Mouse (Mus musculus): ENCODE data around the gene Utp6. TPM values are rescaled to one million over a fixed set of nuclear protein-coding genes. Genes with fewer than 3 reads are reported as not detected.
A peak's percentile ranks its signal among the peaks of the same experiment; 100 is the strongest.

The Utp6 gene
- total and polyA plus RNA-seq, 3 experiments, result 88.6 to 97.9 TPM; not detected in 1

- peak; percentile 90 for DNase-seq (ENCODE audit: low read depth, low spot score)
- Histone ChIP-seq H3K9me3 (replicated peaks; ENCODE audit: insufficient read depth, low read length) (no peaks in the 10 kb centered on the region), H3K27ac (ENCODE audit: control insufficient read depth, low read depth, low read length) (0 out of 2 replicates have a peak overlapping the region, but pooled peaks have one; percentile 6), H3K9ac (ENCODE audit: control insufficient read depth, low read depth, low read length, poor library complexity, severe bottlenecking) (no peak overlapping the region), H3K4me3 (ENCODE audit: control insufficient read depth in 1 of 2, insufficient read depth in 1 of 2, low read depth in 2 of 2, low read length in 2 of 2) (no peak overlapping the region), H3K36me3 (ENCODE audit: control insufficient read depth in 1 of 2, insufficient read depth in 2 of 2, low read length in 2 of 2) (peaks cover 0 to 12% of the 10 kb centered on the region in 2 experiments; a peak in 2 of 4 replicates), H3K79me2 (ENCODE audit: control insufficient read depth, insufficient read depth, low read length, poor library complexity) (no peaks in the 10 kb centered on the region), H3K27me3 (ENCODE audit: control insufficient read depth in 1 of 2, insufficient read depth in 2 of 2, low read length in 2 of 2) (peaks cover 0 to 2% of the 10 kb centered on the region in 2 experiments; a peak in 1 of 4 replicates), H3K4me1 (ENCODE audit: control insufficient read depth in 1 of 2, insufficient read depth in 2 of 2, low read length in 2 of 2) (peaks cover 7 to 18% of the 10 kb centered on the region in 2 experiments; a peak in 3 of 4 replicates)
- TF ChIP-seq POLR2A (IDR thresholded peaks at IDR 0.05; ENCODE audit: control insufficient read depth in 1 of 2, insufficient read depth in 1 of 2, low read depth in 1 of 2, low read length in 2 of 2, poor library complexity in 1 of 2) (no peak), EP300 (IDR thresholded peaks at IDR 0.05; ENCODE audit: low read depth in 1 of 2, low read length in 2 of 2) (peak; percentile 87 to 92), UBTF (IDR thresholded peaks at IDR 0.05; ENCODE audit: borderline replicate concordance, insufficient read depth, low read depth, low read length) (peak; percentile 70; the same call in 1 of the 2 replicates), MAX (IDR thresholded peaks at IDR 0.05; ENCODE audit: low read length) (peak; percentile 75), BHLHE40 (IDR thresholded peaks at IDR 0.05; ENCODE audit: borderline replicate concordance, low read depth, low read length) (0 out of 2 replicates have a peak, but pooled peaks have one; percentile 17), KAT2A (conservative IDR thresholded peaks at IDR 0.05; ENCODE audit: low read depth, low read length) (no peak), MAFK (IDR thresholded peaks at IDR 0.05; ENCODE audit: borderline replicate concordance, low read depth, low read length) (no peak), CHD2 (IDR thresholded peaks at IDR 0.05; ENCODE audit: low read length) (no peak), ZC3H11A (IDR thresholded peaks at IDR 0.05; ENCODE audit: low read depth, low read length) (no peak), TBP (IDR thresholded peaks at IDR 0.05; ENCODE audit: low read depth, low read length) (peak; percentile 94), USF1 (IDR thresholded peaks at IDR 0.05; ENCODE audit: low read depth, low read length) (no peak), ZMIZ1 (IDR thresholded peaks at IDR 0.05; ENCODE audit: low read depth, low read length) (no peak), MXI1 (IDR thresholded peaks at IDR 0.05; ENCODE audit: low read depth, low read length) (peak; percentile 61; the same call in 1 of the 2 replicates), GATA1 (IDR thresholded peaks at IDR 0.05; ENCODE audit: low read depth, low read length) (peak; percentile 59), SIN3A (IDR thresholded peaks at IDR 0.05; ENCODE audit: low read length) (peak; percentile 32; the same call in 1 of the 2 replicates), ZKSCAN1 (IDR thresholded peaks at IDR 0.05; ENCODE audit: low read depth, low read length) (no peak), NELFE (IDR thresholded peaks at IDR 0.05; ENCODE audit: low read depth, low read length) (no peak), NRF1 (IDR thresholded peaks at IDR 0.05; ENCODE audit: insufficient read depth, low read depth, low read length, poor library complexity, severe bottlenecking) (0 out of 2 replicates have a peak, but pooled peaks have one; percentile 21), JUND (IDR thresholded peaks at IDR 0.05; ENCODE audit: low read depth, low read length) (no peak), GABPA (IDR thresholded peaks at IDR 0.05; ENCODE audit: low read depth, low read length) (no peak), ELF1 (IDR thresholded peaks at IDR 0.05; ENCODE audit: low read depth, low read length) (no peak), ETS1 (IDR thresholded peaks at IDR 0.05; ENCODE audit: low read depth, low read length) (peak; percentile 48; the same call in 1 of the 2 replicates), TAL1 (IDR thresholded peaks at IDR 0.05; ENCODE audit: low read length) (peak; percentile 86), MYB (IDR thresholded peaks at IDR 0.05; ENCODE audit: low read depth, low read length) (peak; percentile 51; the same call in 1 of the 2 replicates), CTCF (IDR thresholded peaks at IDR 0.05 in 2 of 3, conservative IDR thresholded peaks at IDR 0.05 in 1 of 3; ENCODE audit: control insufficient read depth in 1 of 3, insufficient read depth in 1 of 3, low read depth in 2 of 3, low read length in 3 of 3, poor library complexity in 1 of 3, severe bottlenecking in 1 of 3) (no peak), E2F4 (IDR thresholded peaks at IDR 0.05; ENCODE audit: borderline replicate concordance, low read depth, low read length) (no peak), RAD21 (IDR thresholded peaks at IDR 0.05; ENCODE audit: low read depth, low read length) (no peak), POLR2AphosphoS5 (IDR thresholded peaks at IDR 0.05; ENCODE audit: borderline replicate concordance, low read depth, low read length) (no peak), POLR2AphosphoS2 (IDR thresholded peaks at IDR 0.05; ENCODE audit: low read length) (no peak; the same call in 1 of the 2 replicates), HCFC1 (IDR thresholded peaks at IDR 0.05; ENCODE audit: low read depth, low read length) (no peak), ZNF384 (IDR thresholded peaks at IDR 0.05; ENCODE audit: low read depth, low read length) (no peak), MEF2A (IDR thresholded peaks at IDR 0.05; ENCODE audit: extremely low read depth, insufficient replicate concordance, low read depth, low read length, poor library complexity, severe bottlenecking) (no peak), MAZ (IDR thresholded peaks at IDR 0.05; ENCODE audit: low read depth, low read length) (0 out of 2 replicates have a peak, but pooled peaks have one; percentile 55), USF2 (IDR thresholded peaks at IDR 0.05; ENCODE audit: borderline replicate concordance in 1 of 2, insufficient read depth in 1 of 2, low read depth in 1 of 2, low read length in 2 of 2) (no peak), SMC3 (IDR thresholded peaks at IDR 0.05; ENCODE audit: low read depth, low read length) (no peak), RCOR1 (IDR thresholded peaks at IDR 0.05; ENCODE audit: low read depth, low read length) (peak; percentile 84)
Observed at GRCm38 (mm10) chr11:79885713-79886393, 76.3 kb downstream of the Utp6 start.
